Mouse (Mus musculus): ENCODE measurements around the gene Colgalt1. TPM values are rescaled to one million over a fixed set of nuclear protein-coding genes. Genes with fewer than 3 reads are reported as not detected.
A peak's percentile ranks its signal among the peaks of the same experiment; 100 is the strongest.

Gene Colgalt1
- polyA plus RNA-seq, 1 experiment from 2014 or later, result 47.8 TPM

- Histone ChIP-seq H3K4me1 (ENCODE audit: control insufficient read depth, insufficient read depth, low read length) (peaks cover 36% of the 10 kb centered on the region), H3K36me3 (ENCODE audit: control insufficient read depth, insufficient read depth, low read length) (no peaks in the 10 kb centered on the region), H3K27me3 (ENCODE audit: control insufficient read depth, insufficient read depth, low read length) (peaks cover 15% of the 10 kb centered on the region), H3K4me3 (ENCODE audit: low read depth, low read length) (peak overlapping the region; percentile 45; the same call in 1 of the 2 replicates), H3K4me2 (peak overlapping the region; percentile 94), H3K9ac (ENCODE audit: low read depth, low read length) (0 out of 2 replicates have a peak overlapping the region, but pooled peaks have one; percentile 18), H3K27ac (ENCODE audit: low read depth, low read length) (no peak overlapping the region), H3K9me3 (replicated peaks; ENCODE audit: control insufficient read depth, low read length) (no peaks in the 10 kb centered on the region)
- WGBS (ENCODE audit: insufficient replicate concordance), result 64% methylated on average over 6 of the region's 6 CpGs
- ATAC-seq (replicated peaks; ENCODE audit: insufficient number of reproducible peaks, low FRiP score, low TSS enrichment), result no peak
Observed at GRCm38 (mm10) chr8:71672168-71672735, 61.5 kb downstream of the Colgalt1 start.

DNA sequence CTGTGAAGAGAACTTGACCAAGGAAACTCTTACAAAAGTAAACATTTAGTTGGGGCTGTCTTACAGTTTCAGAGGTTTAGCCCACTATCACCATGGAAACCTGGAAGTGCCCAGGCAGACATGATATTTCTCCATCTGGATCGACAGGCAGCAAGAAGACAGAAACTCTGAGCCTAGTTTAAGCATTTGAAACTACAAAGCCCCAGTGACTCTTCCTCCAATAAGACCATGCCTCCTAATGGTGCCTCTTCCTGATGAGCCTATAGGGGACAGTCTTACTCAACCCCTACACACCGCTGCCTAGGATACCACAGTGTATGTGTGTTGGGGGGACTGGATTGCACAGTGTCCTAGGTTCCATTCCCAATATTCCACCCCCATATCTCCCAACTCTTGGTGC is 63.3 kb downstream of the Colgalt1 start:
- Histone ChIP-seq H3K9me3 (replicated peaks; ENCODE audit: control insufficient read depth, low read length) (no peaks in the 10 kb centered on the region), H3K4me2 (no peak overlapping the region), H3K4me1 (ENCODE audit: control insufficient read depth, insufficient read depth, low read length) (peaks cover 22% of the 10 kb centered on the region), H3K27ac (ENCODE audit: low read depth, low read length) (no peak overlapping the region), H3K36me3 (ENCODE audit: control insufficient read depth, insufficient read depth, low read length) (no peaks in the 10 kb centered on the region), H3K27me3 (ENCODE audit: control insufficient read depth, insufficient read depth, low read length) (peaks cover 33% of the 10 kb centered on the region), H3K4me3 (ENCODE audit: low read depth, low read length) (no peak overlapping the region), H3K9ac (ENCODE audit: low read depth, low read length) (no peak overlapping the region)
- ATAC-seq (replicated peaks; ENCODE audit: insufficient number of reproducible peaks, low FRiP score, low TSS enrichment), result no peak
- WGBS (ENCODE audit: insufficient replicate concordance), result 60% methylated on average over 2 of the region's 2 CpGs

Small RNA genes within 50 kb of the gene (microRNA-seq; reads per million reads assigned to microRNA genes)
- not detected for gene Mir6769b (ENCODE audit: borderline number of aligned reads)

Other genes starting within 250 kb of the Colgalt1 start
- 73.3 and 80.7 TPM in 2 replicates for gene Use1, start 244.2 kb upstream of the Colgalt1 start, polyA plus RNA-seq (2014; fragmentation: Nextera tagmentation; extraction: Ambion mirVana)
- gene Ocel1, start 239.7 kb upstream of the Colgalt1 start, polyA plus RNA-seq (2014; fragmentation: Nextera tagmentation; extraction: Ambion mirVana), result 2.7 and 2.9 TPM in 2 replicates
- gene Nr2f6, start 229.0 kb upstream of the Colgalt1 start, polyA plus RNA-seq (2014; fragmentation: Nextera tagmentation; extraction: Ambion mirVana), result 45.7 and 47.2 TPM in 2 replicates
- gene Ushbp1, start 215.2 kb upstream of the Colgalt1 start, polyA plus RNA-seq (2014; fragmentation: Nextera tagmentation; extraction: Ambion mirVana), result 3.0 and 4.3 TPM in 2 replicates
- gene Babam1, start 214.1 kb upstream of the Colgalt1 start, polyA plus RNA-seq (2014; fragmentation: Nextera tagmentation; extraction: Ambion mirVana), result 89.6 and 92.1 TPM in 2 replicates
- 21.2 and 23.0 TPM in 2 replicates for gene Ankle1, start 205.0 kb upstream of the Colgalt1 start, polyA plus RNA-seq (2014; fragmentation: Nextera tagmentation; extraction: Ambion mirVana)
- gene Abhd8, start 147.3 kb upstream of the Colgalt1 start, polyA plus RNA-seq (2014; fragmentation: Nextera tagmentation; extraction: Ambion mirVana), result 17.0 and 20.4 TPM in 2 replicates
- 163 and 169 TPM in 2 replicates for gene Mrpl34, start 146.0 kb upstream of the Colgalt1 start, polyA plus RNA-seq (2014; fragmentation: Nextera tagmentation; extraction: Ambion mirVana)
- gene Dda1, start 141.8 kb upstream of the Colgalt1 start, polyA plus RNA-seq (2014; fragmentation: Nextera tagmentation; extraction: Ambion mirVana), result 95.9 and 102 TPM in 2 replicates
- 0.90 and 1.4 TPM in 2 replicates for gene Ano8, start 125.0 kb upstream of the Colgalt1 start, polyA plus RNA-seq (2014; fragmentation: Nextera tagmentation; extraction: Ambion mirVana)
- gene Gtpbp3, start 122.9 kb upstream of the Colgalt1 start, polyA plus RNA-seq (2014; fragmentation: Nextera tagmentation; extraction: Ambion mirVana), result 4.8 and 5.3 TPM in 2 replicates
- 148 and 170 TPM in 2 replicates for gene Plvap, start 99.2 kb upstream of the Colgalt1 start, polyA plus RNA-seq (2014; fragmentation: Nextera tagmentation; extraction: Ambion mirVana)
- gene Ccdc194, start 85.3 kb upstream of the Colgalt1 start, polyA plus RNA-seq (2014; fragmentation: Nextera tagmentation; extraction: Ambion mirVana), result 0.55 and 1.3 TPM in 2 replicates
- gene Bst2, start 73.5 kb upstream of the Colgalt1 start, polyA plus RNA-seq (2014; fragmentation: Nextera tagmentation; extraction: Ambion mirVana), result 4.2 and 17.4 TPM in 2 replicates
- gene Mvb12a, start 68.1 kb upstream of the Colgalt1 start, polyA plus RNA-seq (2014; fragmentation: Nextera tagmentation; extraction: Ambion mirVana), result 59.7 and 63.3 TPM in 2 replicates
- 0.21 and 0.35 TPM in 2 replicates for gene Tmem221, start 52.1 kb upstream of the Colgalt1 start, polyA plus RNA-seq (2014; fragmentation: Nextera tagmentation; extraction: Ambion mirVana)
- gene Nxnl1, start 44.4 kb upstream of the Colgalt1 start, polyA plus RNA-seq (2014; fragmentation: Nextera tagmentation; extraction: Ambion mirVana), result not detected in 2 replicates
- gene Slc27a1, start 42.1 kb upstream of the Colgalt1 start, polyA plus RNA-seq (2014; fragmentation: Nextera tagmentation; extraction: Ambion mirVana), result 9.2 and 10.8 TPM in 2 replicates
- gene Pgls, start 18.8 kb upstream of the Colgalt1 start, polyA plus RNA-seq (2014; fragmentation: Nextera tagmentation; extraction: Ambion mirVana), result 184 and 194 TPM in 2 replicates
- 1.9 and 2.0 TPM in 2 replicates for gene Fam129c, start 13.3 kb upstream of the Colgalt1 start, polyA plus RNA-seq (2014; fragmentation: Nextera tagmentation; extraction: Ambion mirVana)
- 0.63 and 0.65 TPM in 2 replicates for gene Unc13a, start 60.8 kb downstream of the Colgalt1 start, polyA plus RNA-seq (2014; fragmentation: Nextera tagmentation; extraction: Ambion mirVana)
- gene Jak3, start 65.3 kb downstream of the Colgalt1 start, polyA plus RNA-seq (2014; fragmentation: Nextera tagmentation; extraction: Ambion mirVana), result 4.9 and 5.3 TPM in 2 replicates
- 0.61 and 0.89 TPM in 2 replicates for gene Insl3, start 78.2 kb downstream of the Colgalt1 start, polyA plus RNA-seq (2014; fragmentation: Nextera tagmentation; extraction: Ambion mirVana)
- 1.4 and 1.8 TPM in 2 replicates for gene B3gnt3, start 90.8 kb downstream of the Colgalt1 start, polyA plus RNA-seq (2014; fragmentation: Nextera tagmentation; extraction: Ambion mirVana)
- 0.83 and 1.2 TPM in 2 replicates for gene Fcho1, start 114.7 kb downstream of the Colgalt1 start, polyA plus RNA-seq (2014; fragmentation: Nextera tagmentation; extraction: Ambion mirVana)